Mouse (Mus musculus): ENCODE data around the gene Rap1gap2.

The Rap1gap2 gene

DNA sequence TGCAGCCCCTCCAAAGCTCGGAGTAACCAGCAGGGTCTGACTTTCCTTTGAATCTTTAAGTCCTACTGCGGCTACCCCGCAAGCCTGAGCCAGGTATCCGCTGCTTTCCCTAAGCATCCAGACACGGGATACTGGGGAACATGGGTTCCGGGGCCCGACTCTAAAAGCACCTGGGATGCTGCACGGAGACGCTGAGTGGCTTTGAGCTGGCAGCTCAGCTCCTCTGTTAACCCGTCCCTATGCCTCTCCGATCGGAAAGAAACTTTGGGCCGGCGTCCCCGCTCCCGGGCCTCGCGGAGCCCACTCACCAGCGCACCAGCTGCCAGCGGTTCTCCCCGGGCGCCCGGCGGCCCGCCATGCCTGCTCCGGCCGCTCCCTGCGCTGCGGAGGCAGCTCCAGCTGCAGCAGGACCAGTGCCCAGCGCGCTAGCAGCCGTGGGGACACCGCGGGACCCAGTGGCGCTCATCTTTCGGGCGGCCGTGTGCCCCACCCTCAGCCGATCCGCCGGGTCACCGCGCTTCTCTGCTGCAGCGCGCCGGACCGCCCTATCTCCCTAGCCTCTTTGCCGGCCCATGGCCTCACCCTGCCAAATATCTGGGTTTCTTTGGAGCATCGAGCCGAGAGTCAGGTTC, at the start of gene Rap1gap2:
Rap1gap2 (minus strand) TSS at position 371 of the 632 bp plus-strand sequence.
- DNase-seq (ENCODE audit: low spot score): no peak

DNA sequence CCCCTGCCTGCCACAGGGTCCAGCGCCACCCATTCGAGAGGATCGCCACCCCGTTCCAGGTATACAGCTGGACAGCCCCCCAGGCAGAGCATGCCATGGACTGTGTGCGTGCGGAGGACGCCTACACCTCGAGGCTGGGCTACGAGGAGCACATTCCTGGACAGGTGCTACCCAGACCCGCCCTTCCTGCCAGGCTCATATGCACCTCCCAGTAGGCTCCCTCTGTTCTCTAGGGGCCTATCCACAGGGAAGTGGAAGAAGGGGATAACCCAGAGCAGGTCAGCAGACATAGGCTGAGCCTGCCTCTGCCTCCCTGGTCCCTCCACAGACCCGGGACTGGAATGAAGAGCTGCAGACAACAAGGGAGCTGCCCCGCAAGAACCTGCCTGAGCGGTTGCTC, 49.6 kb upstream of the Rap1gap2 start:
- DNase-seq (ENCODE audit: low spot score): no peak

DNA sequence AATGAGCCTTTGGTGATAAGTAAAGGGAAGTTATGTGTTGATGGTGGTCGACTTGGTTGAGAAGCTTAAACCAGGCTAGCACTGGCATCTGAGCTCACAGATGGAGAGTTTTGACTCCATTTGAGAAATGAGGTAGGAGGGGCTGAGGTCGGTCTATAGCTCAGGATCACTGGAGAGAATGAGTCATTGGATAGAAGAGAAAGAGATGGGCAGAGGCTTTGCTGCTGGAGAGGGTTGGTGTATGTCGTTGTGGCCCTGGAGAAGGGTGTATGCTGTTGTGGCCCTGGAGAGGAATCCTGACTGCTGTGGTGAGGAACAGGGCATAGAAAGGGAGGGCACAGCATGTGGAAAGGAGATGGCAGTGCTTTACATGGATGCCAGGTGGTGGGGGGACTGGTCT, 45.2 kb upstream of the Rap1gap2 start:
- no peak for DNase-seq (ENCODE audit: low spot score)

DNA sequence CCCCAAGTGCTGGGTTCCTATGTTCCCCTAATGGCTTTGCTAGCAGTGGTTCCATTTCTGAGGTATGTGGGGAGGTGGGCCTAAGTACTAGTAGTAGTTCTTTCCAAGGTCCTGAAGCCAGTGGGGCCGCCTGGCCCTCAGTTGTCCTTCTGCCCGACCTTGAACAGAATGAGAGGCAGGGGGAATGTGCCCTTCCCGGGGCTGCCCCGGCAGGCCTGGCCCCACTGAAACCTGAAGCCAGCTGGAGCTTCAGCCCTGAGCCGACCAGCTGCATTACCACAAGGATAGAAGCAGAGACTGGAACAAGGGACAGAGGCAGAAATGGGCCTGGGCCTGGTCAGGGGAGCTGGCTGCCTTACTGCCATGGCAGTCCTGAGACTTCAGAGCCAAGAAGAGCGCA, 42.7 kb upstream of the Rap1gap2 start:
- no peak for DNase-seq (ENCODE audit: low spot score)

DNA sequence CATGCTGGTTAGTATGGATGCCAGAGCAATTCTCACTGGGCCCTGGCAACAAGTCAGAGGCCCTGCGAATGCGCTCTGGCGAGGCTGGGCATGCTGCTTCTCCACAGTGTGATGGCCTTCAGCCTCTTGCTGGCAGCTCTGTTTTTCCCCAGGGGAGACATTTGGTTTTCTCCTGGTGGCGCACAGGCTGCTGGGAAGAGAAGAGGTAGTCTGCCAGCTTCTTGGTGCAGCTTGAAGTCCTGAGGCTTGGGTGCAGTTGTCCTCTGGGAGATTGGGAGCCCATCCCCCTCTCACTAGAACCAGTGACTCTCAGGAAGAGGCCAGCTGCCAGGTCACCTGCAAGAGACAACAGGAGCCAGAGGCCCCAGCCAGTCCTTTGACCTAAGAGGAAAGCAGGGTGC, 42.1 kb upstream of the Rap1gap2 start:
- no peak for DNase-seq (ENCODE audit: low spot score)

DNA sequence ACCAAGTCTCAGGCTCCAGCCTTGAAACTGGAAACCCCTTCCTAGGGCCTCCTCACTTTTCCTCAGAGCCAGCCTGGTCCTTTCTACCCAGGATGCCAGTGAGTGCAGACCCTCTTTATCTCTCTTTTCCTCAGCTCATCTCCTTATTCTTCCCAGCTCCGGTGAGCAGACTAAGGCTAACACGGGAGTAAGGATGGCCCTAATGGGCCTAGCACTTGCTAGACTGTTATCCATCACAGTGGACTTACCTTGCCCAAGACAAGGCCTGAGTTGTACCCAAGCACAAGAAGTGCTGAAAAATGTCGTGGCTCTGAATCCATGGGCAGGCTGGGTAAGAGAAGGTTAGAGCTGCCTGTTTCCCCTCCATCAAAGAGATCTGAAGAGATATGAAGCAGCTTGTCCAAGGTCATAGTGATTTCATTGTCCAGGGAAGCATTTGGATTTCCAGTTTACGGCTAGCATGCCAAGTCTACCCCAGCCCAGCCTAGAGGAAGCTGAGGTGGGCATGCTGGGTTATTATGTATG, 39.9 kb upstream of the Rap1gap2 start:
- no peak for DNase-seq (ENCODE audit: low spot score)

DNA sequence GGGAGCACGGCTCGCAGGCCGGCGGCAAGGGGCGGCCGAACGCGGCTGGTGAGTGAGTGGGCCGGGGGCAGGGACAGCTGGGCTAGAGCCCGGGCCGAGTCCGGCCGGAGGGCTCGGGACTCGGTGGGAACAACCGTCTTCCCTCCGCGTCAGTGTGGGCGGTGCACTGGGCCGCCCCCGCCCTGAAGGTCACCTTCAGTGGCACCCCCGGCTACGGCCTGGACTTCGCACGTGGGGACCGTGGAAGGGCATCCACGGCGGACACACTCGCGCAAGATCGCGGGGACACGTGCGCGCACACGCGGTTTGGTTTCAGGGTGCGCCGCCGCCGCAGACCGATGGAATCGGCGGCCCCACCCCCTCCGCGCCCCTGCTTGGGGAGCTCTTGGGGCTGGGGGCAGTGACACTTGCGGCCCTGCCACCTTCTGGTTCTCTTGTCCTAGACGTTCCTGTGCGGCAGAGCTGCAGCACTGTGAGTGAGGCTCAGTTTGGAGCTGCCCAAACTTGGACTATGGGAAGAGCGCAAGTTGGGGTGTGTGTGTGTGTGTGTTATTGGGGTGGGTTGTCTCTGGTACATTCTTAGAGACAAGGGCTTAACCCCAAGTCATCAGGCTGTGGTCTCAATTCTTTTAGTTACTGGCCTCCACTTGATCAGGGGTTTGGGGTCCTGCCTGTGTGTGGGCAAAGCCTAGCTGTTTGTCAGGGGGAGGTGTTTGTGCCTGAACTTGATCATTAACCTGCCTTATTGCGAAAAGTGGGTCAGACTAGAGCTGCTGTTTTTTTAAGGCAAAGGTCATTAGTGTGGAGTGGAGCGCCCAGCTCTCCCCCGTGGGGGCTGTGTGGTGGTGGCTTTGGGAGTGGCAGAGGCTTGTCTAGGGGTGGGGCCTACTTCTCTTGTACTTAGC, 39.2 kb upstream of the Rap1gap2 start:
- DNase-seq (ENCODE audit: low spot score): no peak

DNA sequence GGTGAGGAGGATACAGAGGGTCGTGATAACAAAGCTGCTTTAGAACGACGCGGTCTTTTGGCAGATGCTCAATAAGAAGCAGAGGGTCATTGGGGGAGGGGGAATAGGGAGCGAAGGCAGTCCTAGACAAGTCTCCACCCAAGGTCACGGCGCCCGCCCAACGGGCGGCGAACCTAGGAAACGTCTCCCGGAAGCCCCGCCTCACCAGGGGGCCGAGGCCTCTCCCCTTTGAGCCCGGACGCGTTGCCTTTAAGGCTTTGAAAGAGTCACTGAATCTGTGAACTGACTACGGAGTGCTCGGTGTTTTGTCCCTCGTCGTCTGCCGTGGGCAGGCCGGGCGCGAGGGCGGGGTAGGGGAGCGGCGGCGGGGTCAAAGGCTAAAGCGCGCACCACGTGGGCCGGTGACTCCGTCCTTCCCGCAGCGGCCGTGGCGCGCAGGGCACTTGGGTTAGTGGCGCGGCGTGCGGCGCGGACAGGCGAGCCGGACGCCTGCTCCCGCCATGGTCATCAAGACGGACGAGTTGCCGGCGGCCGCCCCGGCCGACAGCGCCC, 38.5 kb upstream of the Rap1gap2 start, which contains the start of gene Cluh:
Cluh (plus strand) TSS at position 401 of the 552 bp plus-strand sequence.
- peak; percentile 95 for DNase-seq (ENCODE audit: low spot score)

DNA sequence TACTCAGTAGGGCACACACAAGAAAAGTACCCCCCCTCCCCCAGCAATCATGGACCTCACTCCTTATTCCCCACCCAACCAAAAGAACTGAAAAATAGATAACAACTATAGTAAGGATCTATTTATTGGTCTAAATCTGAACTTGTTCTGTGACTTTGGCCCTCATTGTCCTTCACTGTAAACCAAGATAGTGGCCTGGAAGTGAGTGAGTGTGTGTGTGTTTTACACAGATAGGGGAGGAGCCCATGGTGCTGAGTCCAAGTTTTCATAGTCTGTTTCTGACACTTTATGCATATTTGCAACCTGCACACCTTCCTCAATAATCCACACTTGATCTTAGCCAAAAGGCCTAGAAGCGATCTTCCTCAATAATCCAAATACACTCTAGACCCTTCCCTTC, 38.0 kb upstream of the Rap1gap2 start:
- no peak for DNase-seq (ENCODE audit: low spot score)

DNA sequence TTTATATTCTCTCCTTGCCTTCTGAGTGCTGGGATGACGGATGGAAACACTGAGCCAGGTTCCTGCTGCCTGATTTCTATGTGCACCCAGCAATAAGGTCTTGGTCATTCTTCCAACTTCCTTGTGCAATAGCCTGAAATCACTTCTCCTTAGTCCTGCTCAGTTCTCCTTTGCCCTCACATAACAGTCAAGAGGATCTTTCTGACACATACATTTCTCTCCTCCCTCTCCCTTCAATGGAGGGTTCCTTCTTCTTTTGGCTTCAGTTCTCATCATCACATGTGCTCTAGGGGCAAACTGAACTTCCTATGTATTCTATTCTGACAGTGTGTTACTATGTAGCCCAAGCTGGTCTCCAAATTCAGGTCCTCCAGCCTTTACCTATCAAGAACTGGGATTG, 37.3 kb upstream of the Rap1gap2 start:
- no peak for DNase-seq (ENCODE audit: low spot score)

DNA sequence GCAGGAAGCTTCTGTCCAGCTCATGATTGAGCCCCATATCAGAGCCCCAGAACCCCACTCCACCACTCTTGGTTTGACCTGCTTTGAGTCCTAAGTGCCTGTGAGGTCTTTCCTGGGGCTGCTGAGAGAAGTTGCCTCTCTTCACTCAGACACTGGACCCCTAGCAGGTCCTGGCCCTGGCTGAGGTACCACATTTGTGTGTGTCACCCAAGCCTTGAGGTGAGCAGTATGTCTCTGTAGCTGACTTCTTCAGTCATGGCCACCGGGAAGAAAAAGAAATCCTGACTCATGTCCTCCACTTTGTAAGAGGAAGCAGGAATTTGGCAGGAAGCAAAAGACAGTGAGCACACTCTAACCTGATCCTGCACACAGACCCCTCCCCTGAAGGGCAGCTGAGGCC, 28.9 kb upstream of the Rap1gap2 start:
- no peak for DNase-seq (ENCODE audit: low spot score)

DNA sequence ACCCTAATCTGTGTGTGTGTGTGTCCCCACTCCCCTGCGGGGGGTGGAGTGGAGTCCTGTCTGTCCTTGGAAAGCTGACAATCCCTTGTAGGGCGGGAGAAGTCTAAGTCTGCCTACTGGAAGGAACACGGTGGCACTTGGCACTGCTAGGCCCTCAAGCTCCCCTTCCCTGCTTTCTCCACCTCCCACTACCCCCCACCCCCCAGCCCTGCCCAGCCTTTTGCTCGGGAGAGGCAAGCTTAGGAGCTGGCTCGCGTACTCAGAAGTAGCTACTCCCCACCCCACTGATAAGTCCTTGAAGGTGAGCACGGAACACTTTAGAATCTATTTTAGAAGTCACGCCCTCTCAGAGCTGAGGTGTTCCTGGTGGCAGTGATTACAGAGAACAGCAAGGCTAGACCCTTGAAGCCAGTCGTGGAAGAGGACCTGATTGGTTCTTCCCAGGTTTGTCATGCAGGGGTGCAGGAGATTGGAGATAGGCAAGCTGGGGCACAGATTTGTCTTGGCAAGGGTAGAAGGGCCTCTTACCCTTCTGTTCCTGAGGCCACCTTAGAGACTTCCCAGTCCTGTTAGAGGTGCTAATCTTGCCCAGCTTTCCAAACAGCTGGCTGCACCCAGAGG, 28.2 kb upstream of the Rap1gap2 start:
- no peak for DNase-seq (ENCODE audit: low spot score)

DNA sequence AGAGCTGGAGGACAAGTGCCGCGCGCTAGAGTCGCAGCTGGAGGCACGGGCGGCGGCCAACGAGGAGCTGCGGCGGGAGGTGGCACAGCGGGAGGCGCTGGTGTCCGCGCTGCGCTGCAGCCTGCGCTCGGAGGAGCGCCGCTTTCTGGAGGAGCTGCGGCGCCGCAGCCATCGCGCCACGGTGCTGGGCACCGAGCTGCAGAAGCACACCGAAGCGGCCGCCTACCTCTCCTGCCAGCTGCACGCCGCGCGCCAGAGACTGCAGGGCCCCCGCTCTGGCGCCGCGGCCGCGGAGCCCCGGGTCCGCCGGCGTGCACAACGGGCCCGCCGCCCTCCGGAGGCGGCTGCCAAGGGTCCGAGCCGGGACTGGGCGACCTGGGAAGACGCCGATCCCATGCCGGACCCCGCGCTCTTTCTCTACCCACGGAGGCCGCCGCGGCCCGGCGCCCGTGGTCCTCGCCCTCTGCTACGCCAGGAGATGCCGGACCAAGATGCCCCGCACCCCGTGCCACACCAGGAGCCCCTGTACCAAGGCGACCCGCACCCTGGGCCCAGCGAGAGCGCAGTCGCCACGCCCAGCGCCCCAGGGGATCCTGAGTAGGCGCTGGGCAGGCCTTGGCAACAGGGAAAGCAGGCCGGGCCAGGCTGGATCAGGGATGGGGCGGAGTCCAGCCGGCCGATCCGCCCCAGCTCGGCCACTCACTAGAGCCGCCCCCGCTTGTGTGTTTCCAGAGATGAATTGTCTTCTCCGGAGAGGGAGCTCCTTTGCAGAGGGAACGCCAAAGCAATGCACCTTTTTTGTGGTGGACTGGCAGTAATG, 27.5 kb upstream of the Rap1gap2 start:
- peak; percentile 63 for DNase-seq (ENCODE audit: low spot score)

DNA sequence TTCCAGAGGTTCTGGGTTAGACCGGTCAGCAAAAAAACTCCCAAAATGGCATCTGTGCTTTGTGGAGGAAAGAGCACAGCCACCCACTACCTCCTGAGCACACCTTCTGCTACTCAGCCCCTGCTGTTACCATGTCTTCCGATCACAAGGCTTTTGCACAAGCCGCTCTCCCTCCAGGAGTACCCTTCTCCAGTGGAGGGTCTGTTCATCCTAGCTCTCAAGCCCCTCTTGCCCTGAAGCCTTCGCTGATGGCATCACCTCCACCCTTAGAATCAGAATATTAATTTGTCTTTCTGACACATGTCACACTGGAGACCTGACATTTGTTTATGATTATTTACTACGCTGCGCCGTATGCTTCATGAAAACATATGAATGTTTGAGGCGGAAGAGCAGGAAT, 26.8 kb upstream of the Rap1gap2 start:
- no peak for DNase-seq (ENCODE audit: low spot score)

DNA sequence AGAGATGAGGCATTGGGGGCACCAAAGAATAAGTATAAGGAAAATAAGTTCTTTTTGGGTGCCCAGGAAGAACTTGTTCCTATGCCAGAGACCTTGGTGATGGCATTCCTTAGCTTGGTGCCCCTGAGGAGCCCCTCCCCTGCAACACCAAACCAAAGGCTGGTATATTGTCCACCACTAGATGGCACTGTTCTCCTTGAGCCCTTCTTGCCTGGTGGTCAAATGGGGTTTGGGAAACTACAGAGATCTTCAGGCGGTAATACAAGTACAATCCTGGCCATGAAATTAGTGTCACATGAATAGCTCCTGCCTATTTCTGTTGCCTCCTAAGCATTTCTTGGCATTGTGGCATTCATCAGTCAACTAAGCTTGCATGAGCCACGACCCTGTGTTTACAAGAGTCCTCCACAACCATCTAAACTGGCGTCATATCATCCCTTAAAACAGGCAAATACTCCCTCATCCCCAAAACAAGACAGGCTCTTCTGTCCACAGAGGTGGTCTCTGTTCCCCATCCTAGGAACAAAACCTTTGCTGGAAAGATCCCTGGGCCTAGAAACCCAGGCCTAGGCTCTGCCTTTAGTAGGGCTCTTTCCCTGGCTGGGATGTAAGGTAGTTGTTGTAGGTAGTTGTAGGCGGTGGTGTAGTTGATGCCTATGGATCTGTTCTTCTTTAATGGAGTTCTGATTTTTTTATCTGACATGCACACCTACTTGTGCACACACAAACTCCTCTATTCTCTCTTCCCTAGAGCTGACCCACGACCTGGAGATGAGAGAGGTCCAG, 24.0 kb upstream of the Rap1gap2 start:
- no peak for DNase-seq (ENCODE audit: low spot score)

DNA sequence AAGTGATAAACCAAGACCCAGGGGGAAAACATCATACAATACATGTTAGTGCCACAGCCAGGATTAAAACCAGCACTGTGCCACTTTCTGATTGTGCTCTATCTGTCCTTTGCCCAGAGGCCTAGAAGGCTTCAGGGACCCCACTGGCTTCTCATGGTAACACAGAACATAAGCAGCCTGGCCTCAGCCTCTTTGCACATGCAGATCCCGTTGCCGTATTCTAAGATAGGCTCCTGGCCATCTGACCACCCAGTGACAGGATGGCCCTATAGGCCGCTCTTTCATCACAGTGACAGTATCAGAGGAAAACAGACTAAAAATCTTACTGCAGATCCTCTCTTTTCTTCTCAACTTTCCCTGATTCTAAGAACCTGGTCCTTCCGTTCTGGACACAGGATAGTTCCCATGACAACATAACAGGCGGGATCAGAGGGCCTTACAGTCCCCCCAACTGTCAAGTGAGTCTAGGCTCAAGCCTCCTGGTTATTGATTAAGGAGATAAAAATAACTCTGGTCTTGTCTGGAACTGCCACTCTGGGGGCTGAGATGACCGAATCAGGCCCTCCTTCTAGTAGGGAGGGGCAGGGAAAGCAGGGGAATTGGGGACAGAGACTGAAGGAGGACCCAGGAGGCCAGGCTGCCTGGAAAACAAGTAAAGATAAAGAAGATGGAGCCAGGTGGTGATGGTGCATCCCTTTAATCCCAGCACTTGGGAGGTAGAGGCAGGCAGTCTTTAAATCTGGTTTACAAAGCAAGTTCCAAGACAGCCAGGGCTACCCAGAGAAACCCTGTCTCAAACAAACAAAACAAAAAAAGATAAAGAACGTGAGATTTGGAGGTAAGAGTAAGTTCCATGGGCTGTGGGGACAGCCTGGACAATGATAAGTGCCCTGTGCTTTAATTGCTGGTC, 21.4 kb upstream of the Rap1gap2 start:
- DNase-seq (ENCODE audit: low spot score): no peak

DNA sequence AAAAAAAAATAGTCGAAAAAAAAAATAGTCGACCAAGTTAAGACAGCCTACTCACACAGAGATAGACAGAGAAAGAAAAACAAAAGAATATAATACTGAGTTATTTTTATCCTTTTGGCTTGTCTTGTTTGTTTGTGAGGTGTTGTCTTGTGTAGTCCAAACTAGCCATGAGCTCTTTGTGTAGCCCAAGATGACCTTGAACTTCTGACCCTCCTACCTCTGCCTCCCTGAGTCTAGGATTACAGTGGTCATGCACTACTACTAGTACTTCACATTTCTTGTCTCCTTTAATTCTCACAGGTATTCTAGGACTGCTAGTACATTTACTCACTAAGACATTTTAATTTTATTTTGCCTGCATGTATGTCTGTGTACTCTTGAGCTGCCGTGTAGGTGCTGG, 16.8 kb upstream of the Rap1gap2 start:
- no peak for DNase-seq (ENCODE audit: low spot score)

DNA sequence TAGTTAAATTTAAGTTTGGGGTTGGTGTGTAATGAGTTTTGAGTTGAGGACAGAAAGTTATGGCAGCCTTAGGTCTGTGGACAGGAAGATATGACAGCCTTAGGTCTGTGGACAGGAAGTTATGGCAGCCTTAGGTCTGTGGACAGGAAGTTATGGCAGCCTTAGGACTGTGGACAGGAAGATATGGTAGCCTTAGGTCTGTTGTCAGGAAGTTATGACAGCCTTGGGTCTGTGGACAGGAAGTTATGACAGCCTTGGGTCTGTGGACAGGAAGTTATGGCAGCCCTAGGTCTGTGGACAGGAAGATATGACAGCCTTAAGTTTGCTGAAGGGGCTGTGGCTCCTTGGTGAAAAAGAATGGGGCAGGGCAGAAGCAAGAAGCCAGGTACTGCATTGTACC, 14.6 kb upstream of the Rap1gap2 start:
- DNase-seq (ENCODE audit: low spot score): no peak

DNA sequence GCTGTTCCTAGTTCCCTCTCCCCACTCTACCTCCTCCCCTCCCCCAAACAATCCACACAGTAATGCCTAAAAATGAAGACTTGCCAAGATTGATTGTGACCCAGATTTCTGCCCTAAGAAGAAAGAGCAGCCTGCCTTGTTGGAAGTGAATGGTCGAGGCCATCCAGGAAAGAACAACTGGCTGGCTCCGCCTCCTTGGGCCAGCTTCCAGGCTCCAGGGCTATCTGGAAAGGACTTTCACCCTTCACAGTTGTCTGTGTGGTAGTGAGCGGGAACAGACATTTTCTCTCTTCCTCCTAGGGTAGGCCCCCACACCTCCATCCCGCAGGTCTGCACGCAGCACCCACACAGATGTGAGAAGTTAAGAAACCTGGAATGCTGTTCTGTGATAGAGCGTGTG, 13.0 kb upstream of the Rap1gap2 start:
- DNase-seq (ENCODE audit: low spot score): no peak
